Mouse (Mus musculus) left cerebral cortex, adult 11 months (tissue): ENCODE measurements at regions not wholly inside any gene's neighbourhood (a gene's known extent, or its start where the extent isn't known, plus 50 kb on each side); places are given as distances from the start of the nearest gene placed in this dataset.

Experiments used
- DNase-seq: peaks from one replicate; pipeline ENCODE4 v3.0.0; 2022; ENCODE audit warnings: low spot score

GRCm38 (mm10) chr6:141027787-141028186 is 221.3 kb upstream of the Pde3a start:
- no peak for DNase-seq

- DNase-seq = no peak
These were observed 214.2 kb upstream of the Pde3a start for GRCm38 (mm10) chr6:141034824-141035223.

- no peak for DNase-seq
These were observed 207.7 kb upstream of the Pde3a start for GRCm38 (mm10) chr6:141041358-141041757.

GRCm38 (mm10) chr6:141041781-141042625 is 207.1 kb upstream of the Pde3a start:
- DNase-seq = no peak

- no peak for DNase-seq
These were observed 200.8 kb upstream of the Pde3a start for GRCm38 (mm10) chr6:141048271-141048670.

GRCm38 (mm10) chr6:141050038-141050684 is 198.9 kb upstream of the Pde3a start:
- DNase-seq = no peak

GRCm38 (mm10) chr6:141054026-141054425 is 195.0 kb upstream of the Pde3a start:
- DNase-seq = no peak

GRCm38 (mm10) chr6:141059250-141059916 is 189.7 kb upstream of the Pde3a start:
- no peak for DNase-seq

- DNase-seq = no peak
These were observed 183.3 kb upstream of the Pde3a start for GRCm38 (mm10) chr6:141065724-141066123.

GRCm38 (mm10) chr6:141068861-141069467 is 180.1 kb upstream of the Pde3a start:
- DNase-seq = no peak

- no peak for DNase-seq
These were observed 179.2 kb upstream of the Pde3a start for GRCm38 (mm10) chr6:141069896-141070295.

GRCm38 (mm10) chr6:141071507-141071906 is 177.6 kb upstream of the Pde3a start:
- no peak for DNase-seq

GRCm38 (mm10) chr6:141091076-141091780 is 157.8 kb upstream of the Pde3a start:
- DNase-seq = no peak

GRCm38 (mm10) chr6:141091781-141092140 is 157.3 kb upstream of the Pde3a start:
- no peak for DNase-seq

- DNase-seq = no peak
These were observed 151.5 kb upstream of the Pde3a start for GRCm38 (mm10) chr6:141097338-141098122.

GRCm38 (mm10) chr6:141118287-141118686 is 130.8 kb upstream of the Pde3a start:
- no peak for DNase-seq

- no peak for DNase-seq
These were observed 122.3 kb upstream of the Pde3a start for GRCm38 (mm10) chr6:141126614-141127396.

GRCm38 (mm10) chr6:141129596-141129995 is 119.5 kb upstream of the Pde3a start:
- no peak for DNase-seq

GRCm38 (mm10) chr6:141134176-141134575 is 114.9 kb upstream of the Pde3a start:
- no peak for DNase-seq

- no peak for DNase-seq
These were observed 112.2 kb upstream of the Pde3a start for GRCm38 (mm10) chr6:141136664-141137375.
